Mouse (Mus musculus) kidney, embryonic 14.5 days (tissue): Measurements from ENCODE around the gene Ncf1. TPM values are rescaled to one million over a fixed set of nuclear protein-coding genes. Genes with fewer than 3 reads are reported as not detected.

ENCODE experiments used
- ATAC-seq: fragments of 200-750 bp; cut with Nextera tagmentation; 2 replicates; pipeline ENCODE4 v1.8.0; 2017; ENCODE audit warnings: moderate number of reproducible peaks, mild to moderate bottlenecking, moderate TSS enrichment, moderate library complexity; ENCODE audit not compliant: low FRiP score, low TSS enrichment
- H3K27ac ChIP-seq: fragments of 300-500 bp; sonication (generic); 2 replicates; pipeline ENCODE4 v1.5.1; 2014; ENCODE audit warnings: low read depth, mild to moderate bottlenecking, low read length, moderate library complexity, mixed read lengths
- H3K27me3 ChIP-seq: fragments of 300-500 bp; sonication (generic); 2 replicates; pipeline ENCODE4 v1.6.1; 2014; ENCODE audit warnings: mild to moderate bottlenecking, low read length; ENCODE audit not compliant: control insufficient read depth, insufficient read depth
- H3K36me3 ChIP-seq: fragments of 300-500 bp; sonication (generic); 2 replicates; pipeline ENCODE4 v1.6.1; 2014; ENCODE audit warnings: low read length, mixed read lengths; ENCODE audit not compliant: control insufficient read depth, insufficient read depth
- H3K4me1 ChIP-seq: fragments of 300-500 bp; sonication (generic); 2 replicates; pipeline ENCODE4 v1.6.1; 2014; ENCODE audit warnings: low read length, mixed read lengths; ENCODE audit not compliant: control insufficient read depth, insufficient read depth
- H3K4me2 ChIP-seq: fragments of 300-500 bp; sonication (generic); replicated peaks from 2 replicates; pipeline ENCODE4 v1.6.1; 2014; ENCODE audit warnings: low read depth, mild to moderate bottlenecking, low read length
- H3K4me3 ChIP-seq: fragments of 300-500 bp; sonication (generic); 2 replicates; pipeline ENCODE4 v1.5.1; 2014; ENCODE audit warnings: mild to moderate bottlenecking, low read length
- H3K9ac ChIP-seq: fragments of 300-500 bp; sonication (generic); 2 replicates; pipeline ENCODE4 v1.6.1; 2014; ENCODE audit warnings: low read depth, mild to moderate bottlenecking, low read length, moderate library complexity
- H3K9me3 ChIP-seq: fragments of 300-500 bp; sonication (generic); 2 replicates; pipeline ENCODE4 v1.6.1; 2016; ENCODE audit warnings: low read length; ENCODE audit not compliant: control insufficient read depth
- WGBS: fragments of 180-500 bp; shearing (Covaris S2); extraction: QIAGEN DNeasy Blood & Tissue Kit; methylation state at CpG from one replicate; pipeline ENCODE4 v1.1.7; 2014; 5-methylcytosine and 5-hydroxymethylcytosine counted together
- polyA plus RNA-seq: library from polyadenylated mRNA; unstranded; fragments of >200 nt; fragmentation: Nextera tagmentation; extraction: Ambion mirVana; gene quantifications from 2 replicates; pipeline ENCODE4 v1.2.1, GENCODE M21; 2014

The Ncf1 gene
- 2.6 and 2.9 TPM in 2 replicates for polyA plus RNA-seq

- H3K4me1 ChIP-seq, result peaks cover 19% of the 10 kb centered on the region
- ATAC-seq, result no peak
- no peaks in the 10 kb centered on the region for H3K36me3 ChIP-seq
- H3K27ac ChIP-seq, result no peak within 1 kb of the TSS
- H3K27me3 ChIP-seq, result no peaks in the 10 kb centered on the region
- no peak within 1 kb of the TSS for H3K4me2 ChIP-seq
- H3K9me3 ChIP-seq, result no peaks in the 10 kb centered on the region
- H3K9ac ChIP-seq, result no peak within 1 kb of the TSS
- H3K4me3 ChIP-seq, result no peak within 1 kb of the TSS
- WGBS, result 92% methylated on average over 7 of the region's 7 CpGs
Measured at GRCm38 (mm10) chr5:134229391-134229790, at the start of gene Ncf1. Gene Ncf1 (minus strand): TSS chr5:134229625.

- Histone ChIP-seq H3K9me3 (no peaks in the 10 kb centered on the region), H3K4me3 (no peak overlapping the region), H3K27ac (no peak overlapping the region), H3K36me3 (peaks cover 95% of the 10 kb centered on the region), H3K27me3 (no peaks in the 10 kb centered on the region), H3K4me2 (no peak overlapping the region), H3K4me1 (no peaks in the 10 kb centered on the region), H3K9ac (no peak overlapping the region)
- no peak for ATAC-seq
- WGBS, result 82% methylated on average over 4 of the region's 4 CpGs
Measured at GRCm38 (mm10) chr5:134277109-134277508, 47.7 kb upstream of the Ncf1 start.

DNA sequence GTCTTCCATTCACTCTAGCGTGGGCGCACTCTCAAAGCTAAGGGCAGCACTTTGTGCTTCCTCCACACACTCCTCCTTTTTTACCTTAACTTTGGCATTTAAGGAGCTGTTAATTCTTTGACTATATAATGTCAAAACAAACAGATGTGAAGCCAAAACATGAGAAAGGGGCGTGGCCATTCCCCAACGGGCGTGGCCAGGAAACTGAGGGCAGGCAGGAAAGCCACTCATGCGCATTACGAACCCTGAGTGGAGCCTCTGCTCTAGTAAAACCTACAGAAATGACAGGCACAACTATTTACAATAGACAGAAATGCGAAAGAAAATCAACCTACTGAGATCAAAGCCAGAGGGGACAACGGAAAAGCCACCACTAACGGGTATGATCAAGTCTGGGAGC lies 46.1 kb upstream of the Ncf1 start:
- WGBS, result 85% methylated on average over 10 of the region's 10 CpGs
- Histone ChIP-seq H3K9me3 (no peaks in the 10 kb centered on the region), H3K27ac (no peak overlapping the region)

DNA sequence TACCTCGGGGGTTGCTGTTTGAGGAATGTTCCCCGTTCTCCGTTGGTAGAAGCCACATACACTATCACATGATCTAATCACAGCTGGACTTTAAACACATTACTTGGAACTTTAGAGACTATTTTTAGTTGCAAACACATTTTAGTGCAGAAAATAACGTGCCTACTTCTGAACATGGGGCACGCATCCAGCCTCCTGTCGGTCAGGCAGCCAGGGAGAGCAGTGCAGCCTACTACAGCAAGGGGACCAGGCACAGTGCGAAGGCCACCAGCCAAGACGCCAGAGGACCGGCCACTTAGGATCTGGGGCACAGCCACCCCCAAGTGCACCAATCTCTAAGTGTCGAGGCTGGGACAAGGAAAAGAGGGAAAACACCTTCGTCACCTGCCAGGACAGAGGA lies 45.6 kb upstream of the Ncf1 start:
- no peak for ATAC-seq
- no peaks in the 10 kb centered on the region for H3K27me3 ChIP-seq
- no peaks in the 10 kb centered on the region for H3K4me1 ChIP-seq
- WGBS, result 94% methylated on average over 11 of the region's 11 CpGs
- no peak overlapping the region for H3K4me2 ChIP-seq
- H3K27ac ChIP-seq, result no peak overlapping the region
- peaks cover 98% of the 10 kb centered on the region for H3K36me3 ChIP-seq
- H3K9me3 ChIP-seq, result no peaks in the 10 kb centered on the region
- no peak overlapping the region for H3K4me3 ChIP-seq
- no peak overlapping the region for H3K9ac ChIP-seq

More for the DNA sequence above, 46.1 kb upstream of the Ncf1 start:
- no peak for ATAC-seq
- H3K4me3 ChIP-seq, result no peak overlapping the region
- H3K9ac ChIP-seq, result no peak overlapping the region
- no peaks in the 10 kb centered on the region for H3K27me3 ChIP-seq
- H3K4me2 ChIP-seq, result no peak overlapping the region
- peaks cover 98% of the 10 kb centered on the region for H3K36me3 ChIP-seq
- H3K4me1 ChIP-seq, result no peaks in the 10 kb centered on the region

GRCm38 (mm10) chr5:134273761-134274160 lies 44.3 kb upstream of the Ncf1 start:
- peaks cover 96% of the 10 kb centered on the region for H3K36me3 ChIP-seq
- WGBS, result 79% methylated on average over 8 of the region's 8 CpGs
- no peak overlapping the region for H3K27ac ChIP-seq
- no peak overlapping the region for H3K4me3 ChIP-seq
- no peak for ATAC-seq
- H3K9ac ChIP-seq, result no peak overlapping the region
- no peak overlapping the region for H3K4me2 ChIP-seq
- no peaks in the 10 kb centered on the region for H3K4me1 ChIP-seq
- H3K9me3 ChIP-seq, result no peaks in the 10 kb centered on the region
- no peaks in the 10 kb centered on the region for H3K27me3 ChIP-seq

GRCm38 (mm10) chr5:134272761-134273160 lies 43.3 kb upstream of the Ncf1 start:
- Histone ChIP-seq H3K9me3 (no peaks in the 10 kb centered on the region), H3K27ac (no peak overlapping the region), H3K27me3 (no peaks in the 10 kb centered on the region), H3K9ac (no peak overlapping the region), H3K36me3 (peaks cover 96% of the 10 kb centered on the region), H3K4me1 (no peaks in the 10 kb centered on the region), H3K4me3 (no peak overlapping the region), H3K4me2 (no peak overlapping the region)
- ATAC-seq, result no peak
- 86% methylated on average over 11 of the region's 11 CpGs for WGBS

DNA sequence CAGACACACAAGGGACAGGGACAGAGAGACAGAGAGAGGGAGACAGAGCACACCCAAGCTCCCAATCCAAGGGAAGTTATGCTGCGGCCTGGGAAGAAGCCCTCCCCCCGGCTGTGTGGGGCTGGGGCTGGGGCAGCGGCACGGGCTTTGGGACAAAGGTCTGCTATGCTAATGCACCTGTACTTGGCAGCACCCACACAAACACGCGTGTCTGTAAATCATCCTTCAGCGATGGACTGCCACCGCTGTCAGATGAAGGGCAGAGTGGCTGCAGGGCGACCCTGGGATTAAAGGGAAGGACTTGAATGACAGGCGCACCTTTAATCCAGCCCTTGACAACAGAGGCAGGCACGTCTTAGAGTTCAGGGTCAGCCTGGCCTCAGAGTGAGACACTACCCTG lies 42.0 kb upstream of the Ncf1 start:
- no peaks in the 10 kb centered on the region for H3K9me3 ChIP-seq
- 91% methylated on average over 11 of the region's 11 CpGs for whole genome bisulfite sequencing
- H3K27me3 ChIP-seq, result no peaks in the 10 kb centered on the region
- ATAC-seq, result no peak
- H3K4me1 ChIP-seq, result no peaks in the 10 kb centered on the region
- H3K27ac ChIP-seq, result no peak overlapping the region
- peaks cover 96% of the 10 kb centered on the region for H3K36me3 ChIP-seq
- no peak overlapping the region for H3K4me2 ChIP-seq
- no peak overlapping the region for H3K4me3 ChIP-seq
- no peak overlapping the region for H3K9ac ChIP-seq

DNA sequence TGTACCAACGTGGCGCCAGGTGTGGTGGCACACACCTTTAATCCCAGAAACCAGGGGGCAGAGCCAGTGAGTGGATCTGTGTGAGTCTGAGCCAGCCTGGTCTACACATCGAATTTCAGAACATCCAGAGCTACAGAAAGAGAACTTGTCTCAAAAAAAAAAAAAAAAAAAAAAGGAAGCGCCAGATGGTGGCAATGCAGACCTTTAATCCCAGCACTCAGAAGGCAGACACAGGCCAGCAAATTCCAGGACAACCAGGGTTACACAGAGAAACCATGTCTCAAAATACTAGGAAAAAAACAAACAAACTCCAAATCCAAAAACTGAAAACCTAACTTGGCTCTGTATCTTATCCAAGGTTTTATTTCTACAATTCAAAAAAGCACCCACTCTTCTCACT lies 41.1 kb upstream of the Ncf1 start:
- Histone ChIP-seq H3K9me3 (no peaks in the 10 kb centered on the region), H3K9ac (no peak overlapping the region), H3K4me3 (no peak overlapping the region), H3K27me3 (no peaks in the 10 kb centered on the region), H3K27ac (no peak overlapping the region), H3K4me1 (no peaks in the 10 kb centered on the region), H3K4me2 (no peak overlapping the region), H3K36me3 (peaks cover 96% of the 10 kb centered on the region)
- 96% methylated on average over 4 of the region's 4 CpGs for WGBS
- no peak for ATAC-seq

DNA sequence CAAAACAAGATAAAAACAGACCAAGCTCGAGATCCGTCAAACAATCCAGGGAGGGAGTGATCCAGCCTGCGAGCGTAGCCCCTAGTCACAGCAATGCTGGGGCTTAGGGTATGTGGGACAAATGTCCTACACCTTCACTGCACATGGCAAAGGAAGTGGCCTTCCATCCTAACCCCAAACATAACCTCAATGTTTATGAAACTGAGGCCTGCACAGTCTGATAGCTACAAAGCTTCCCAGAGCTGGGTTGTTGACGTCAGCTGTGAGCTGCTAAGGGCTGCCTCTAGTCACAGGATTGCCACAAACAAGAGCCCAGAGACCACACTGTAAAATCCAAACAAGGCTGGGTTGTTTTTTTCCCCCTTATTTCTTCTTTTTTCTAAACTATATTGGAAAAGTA lies 40.3 kb upstream of the Ncf1 start:
- ATAC-seq, result no peak
- WGBS, result 81% methylated on average over 5 of the region's 5 CpGs

DNA sequence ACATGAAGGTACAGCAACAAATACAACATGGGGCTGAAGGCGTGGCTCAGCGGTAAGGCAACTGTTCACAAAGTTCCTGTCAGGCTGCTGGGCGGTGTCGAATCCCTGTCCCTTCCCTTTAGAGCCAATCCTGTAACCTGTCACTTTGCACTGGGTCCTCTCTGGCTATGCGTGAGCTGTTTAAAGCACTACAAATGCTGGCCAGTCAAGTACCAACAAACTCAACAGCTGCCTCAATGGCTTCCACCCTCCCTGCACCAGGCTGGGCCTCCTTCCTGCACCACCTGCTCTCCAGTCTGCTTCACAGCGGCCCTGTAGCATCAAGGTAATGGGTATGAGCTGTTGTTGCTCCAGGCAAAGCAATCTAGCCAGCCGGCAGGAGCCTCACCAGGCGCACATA lies 39.3 kb upstream of the Ncf1 start:
- H3K4me2 ChIP-seq, result no peak overlapping the region
- no peaks in the 10 kb centered on the region for H3K4me1 ChIP-seq
- no peak for ATAC-seq
- WGBS, result 96% methylated on average over 8 of the region's 8 CpGs
- peaks cover 97% of the 10 kb centered on the region for H3K36me3 ChIP-seq
- no peak overlapping the region for H3K27ac ChIP-seq
- H3K9me3 ChIP-seq, result no peaks in the 10 kb centered on the region
- no peaks in the 10 kb centered on the region for H3K27me3 ChIP-seq
- H3K4me3 ChIP-seq, result no peak overlapping the region
- H3K9ac ChIP-seq, result no peak overlapping the region

More for the DNA sequence above, 40.3 kb upstream of the Ncf1 start:
- H3K36me3 ChIP-seq, result peaks cover 96% of the 10 kb centered on the region
- no peak overlapping the region for H3K27ac ChIP-seq
- no peak overlapping the region for H3K9ac ChIP-seq
- no peaks in the 10 kb centered on the region for H3K27me3 ChIP-seq
- H3K4me2 ChIP-seq, result no peak overlapping the region
- H3K9me3 ChIP-seq, result no peaks in the 10 kb centered on the region
- H3K4me1 ChIP-seq, result no peaks in the 10 kb centered on the region
- H3K4me3 ChIP-seq, result no peak overlapping the region
